Mouse (Mus musculus) megakaryocyte progenitor cell, adult 5-6 weeks (primary cell): ENCODE measurements at regions not wholly inside any gene's neighbourhood (a gene's known extent, or its start where the extent isn't known, plus 50 kb on each side); places are given as distances from the start of the nearest gene placed in this dataset.

Source experiments
- ATAC-seq: replicated peaks from 2 replicates; pipeline ENCODE4 v1.8.0; 2016; ENCODE audit warnings: mild to moderate bottlenecking, moderate TSS enrichment, inconsistent platforms; ENCODE audit not compliant: poor library complexity

DNA sequence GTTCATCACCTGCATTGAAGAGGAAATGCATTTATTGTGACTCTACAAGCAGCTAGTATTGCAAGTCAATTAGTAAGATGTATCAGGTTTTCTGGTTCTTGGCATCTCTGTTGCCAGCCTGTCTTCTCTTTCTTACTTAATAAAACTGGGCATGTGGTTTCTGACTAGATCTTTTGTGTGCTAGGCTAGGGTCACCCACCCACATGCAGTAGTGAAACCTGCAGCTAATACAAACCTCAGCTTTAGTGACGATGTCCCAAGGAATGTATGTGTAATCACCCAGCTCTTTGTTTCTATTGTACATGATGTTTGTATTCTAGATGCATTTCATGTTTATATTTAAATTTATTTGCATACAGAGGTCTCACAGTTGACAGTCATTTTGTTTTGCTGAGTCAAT, 1526.7 kb downstream of the 4930444P10Rik start:
- ATAC-seq = no peak
